Mouse (Mus musculus) CD8-positive naive resting alpha-beta T cell, adult 2 months (primary cell): Measurements from ENCODE around the gene Sirt6.
A peak's percentile ranks its signal among the peaks of the same experiment; 100 is the strongest.
"Not testable (repeated sequence)": the region's sequence is repeated elsewhere in the genome, so short reads cannot be mapped to it uniquely, and the experiment has no call there.

Source experiments
- DNase-seq, 2 experiments: peaks; one replicate each; pipeline ENCODE4 v3.0.0; 2022; ENCODE audit warnings: low read depth in 2 of 2, low spot score in 2 of 2

Sirt6 gene

GRCm38 (mm10) chr10:81626994-81627835 lies at the start of gene Sirt6:
Sirt6 (minus strand) TSS chr10:81627797.
- DNase-seq, result peak; percentile 92 to 94

GRCm38 (mm10) chr10:81656174-81656573 lies 28.6 kb upstream of the Sirt6 start:
- no peak for DNase-seq

- no peak for DNase-seq
Measured at GRCm38 (mm10) chr10:81655178-81655577, 27.6 kb upstream of the Sirt6 start.

- peak; percentile 68 to 75 for DNase-seq
Measured at GRCm38 (mm10) chr10:81648803-81649775, 21.5 kb upstream of the Sirt6 start, which contains the start of gene Gm10778. Gm10778 (plus strand) TSS chr10:81649059.

- no peak for DNase-seq
Measured at GRCm38 (mm10) chr10:81646015-81646555, 18.5 kb upstream of the Sirt6 start.

- no peak for DNase-seq
Measured at GRCm38 (mm10) chr10:81645391-81645790, 17.8 kb upstream of the Sirt6 start.

GRCm38 (mm10) chr10:81644716-81645115 lies 17.1 kb upstream of the Sirt6 start:
- no peak for DNase-seq

GRCm38 (mm10) chr10:81644162-81644561 lies 16.6 kb upstream of the Sirt6 start:
- DNase-seq, result no peak

- DNase-seq, result peak; percentile 90 to 92
Measured at GRCm38 (mm10) chr10:81643449-81644055, 16.0 kb upstream of the Sirt6 start.

GRCm38 (mm10) chr10:81642648-81643448 lies 15.3 kb upstream of the Sirt6 start:
- no peak for DNase-seq

GRCm38 (mm10) chr10:81641978-81642647 lies 14.5 kb upstream of the Sirt6 start:
- no peak for DNase-seq

- no peak for DNase-seq
Measured at GRCm38 (mm10) chr10:81641566-81641965, 14.0 kb upstream of the Sirt6 start.

- not testable (repeated sequence) for DNase-seq
Measured at GRCm38 (mm10) chr10:81640825-81641224, 13.2 kb upstream of the Sirt6 start.

- no peak for DNase-seq
Measured at GRCm38 (mm10) chr10:81638101-81638500, 10.5 kb upstream of the Sirt6 start.

GRCm38 (mm10) chr10:81636338-81636737 lies 8.7 kb upstream of the Sirt6 start:
- DNase-seq, result no peak

GRCm38 (mm10) chr10:81633253-81634099 lies 5.9 kb upstream of the Sirt6 start:
- peak; percentile 72 to 82 for DNase-seq

GRCm38 (mm10) chr10:81628390-81628789 lies 793 bp upstream of the Sirt6 start, which contains the start of gene Ankrd24:
Ankrd24 (plus strand) TSS chr10:81628540.
- DNase-seq, result no peak

GRCm38 (mm10) chr10:81627836-81628220 lies 231 bp upstream of the Sirt6 start:
- no peak for DNase-seq
